Mouse (Mus musculus) liver, embryonic 14.5 days (tissue): ENCODE results near the gene Usb1. TPM values are rescaled to one million over a fixed set of nuclear protein-coding genes. Genes with fewer than 3 reads are reported as not detected.

Experiments
- ATAC-seq: fragments of 200-750 bp; cut with Nextera tagmentation; 2 replicates; pipeline ENCODE4 v1.8.0; 2017; ENCODE audit warnings: moderate number of reproducible peaks, mild to moderate bottlenecking, moderate library complexity; ENCODE audit not compliant: insufficient read depth
- DNase-seq, 3 experiments: peaks; one replicate each; pipeline ENCODE4 v3.0.0-alpha.2; 2012 to 2013; ENCODE audit warnings: low read depth in 3 of 3, low spot score in 3 of 3
- H3K27ac ChIP-seq: fragments of 300-500 bp; sonication (generic); 2 replicates; pipeline ENCODE4 v1.5.1; 2014; ENCODE audit warnings: moderate library complexity, mild to moderate bottlenecking, control low read depth, inconsistent platforms
- H3K27me3 ChIP-seq: fragments of 300-500 bp; sonication (generic); 2 replicates; pipeline ENCODE4 v1.6.1; 2014; ENCODE audit warnings: mild to moderate bottlenecking, low read length, moderate library complexity; ENCODE audit not compliant: control insufficient read depth, insufficient read depth
- H3K36me3 ChIP-seq: fragments of 300-500 bp; sonication (generic); replicated peaks from 2 replicates; pipeline ENCODE4 v1.6.1; 2014; ENCODE audit warnings: low read depth; ENCODE audit not compliant: control insufficient read depth, insufficient read depth
- H3K4me1 ChIP-seq, 2 experiments: fragments of 200-500 bp in 1 of 2; fragments of 300-500 bp in 1 of 2; sonication (generic) in 1 of 2; replicated peaks; 2 replicates each; pipeline ENCODE4 v1.6.1; 2012 to 2014; ENCODE audit warnings: antibody characterized with exemption in 1 of 2, inconsistent platforms in 1 of 2, low read length in 1 of 2; ENCODE audit not compliant: control insufficient read depth in 2 of 2, insufficient read depth in 2 of 2
- H3K4me2 ChIP-seq: fragments of 300-500 bp; sonication (generic); 2 replicates; pipeline ENCODE4 v1.6.1; 2014; ENCODE audit warnings: low read depth, mild to moderate bottlenecking, control low read depth, moderate library complexity
- H3K4me3 ChIP-seq, 2 experiments: fragments of 200-500 bp in 1 of 2; fragments of 300-500 bp in 1 of 2; sonication (generic) in 1 of 2; 2 replicates each; pipeline ENCODE4 v1.5.1; 2012 to 2014; ENCODE audit warnings: low read depth in 2 of 2, low read length in 2 of 2, mild to moderate bottlenecking in 2 of 2, control low read depth in 1 of 2, inconsistent platforms in 1 of 2, moderate library complexity in 1 of 2; ENCODE audit not compliant: insufficient read depth in 1 of 2
- H3K9ac ChIP-seq: fragments of 300-500 bp; sonication (generic); replicated peaks from 2 replicates; pipeline ENCODE4 v1.6.1; 2014; ENCODE audit warnings: mild to moderate bottlenecking, control low read depth, moderate library complexity
- H3K9me3 ChIP-seq: fragments of 300-500 bp; sonication (generic); 2 replicates; pipeline ENCODE4 v1.6.1; 2016; ENCODE audit warnings: low read length, mixed read lengths; ENCODE audit not compliant: control insufficient read depth
- CTCF ChIP-seq: IDR thresholded peaks from 2 replicates; pipeline ENCODE4 v1.5.1; 2016; ENCODE audit warnings: antibody characterized with exemption, low read depth, control low read depth
- EP300 ChIP-seq: IDR thresholded peaks from 2 replicates; pipeline ENCODE4 v1.6.1; 2016; ENCODE audit warnings: antibody characterized with exemption, low read depth
- WGBS: fragments of 180-500 bp; shearing (Covaris S2); extraction: QIAGEN DNeasy Blood & Tissue Kit; methylation state at CpG from one replicate; pipeline ENCODE4 v1.1.7; 2014; ENCODE audit not compliant: insufficient replicate concordance; 5-methylcytosine and 5-hydroxymethylcytosine counted together
- polyA plus RNA-seq, 2 experiments: library from polyadenylated mRNA; depleted of rRNA in 1 of 2; stranded (reverse) in 1 of 2; unstranded in 1 of 2; fragments of >200 nt; fragmentation: Nextera tagmentation in 1 of 2; extraction: Ambion mirVana in 1 of 2; gene quantifications; 2 replicates each; pipeline versions ENCODE4 v1.2.1 to v1.2.3; 2012 to 2014

Usb1 gene
- polyA plus RNA-seq, 2 experiments: 8.7 to 9.3 TPM

GRCm38 (mm10) chr8:95387936-95388335 is 55.9 kb downstream of the Usb1 start:
- 66% methylated on average over 7 of the region's 7 CpGs for WGBS
- no peak for TF ChIP-seq EP300
- no peak for TF ChIP-seq CTCF
- Histone ChIP-seq H3K27ac (no peak overlapping the region), H3K36me3 (no peaks in the 10 kb centered on the region), H3K27me3 (no peaks in the 10 kb centered on the region), H3K4me2 (no peak overlapping the region), H3K4me1 (peaks cover 0 to 4% of the 10 kb centered on the region in 2 experiments; a peak in 1 of 4 replicates), H3K4me3 (no peak overlapping the region), H3K9me3 (no peaks in the 10 kb centered on the region), H3K9ac (no peak overlapping the region)
- no peak for ATAC-seq
- no peak for DNase-seq

- H3K9ac ChIP-seq: no peak overlapping the region
- H3K4me1 ChIP-seq: peaks cover 0 to 4% of the 10 kb centered on the region in 2 experiments; a peak in 1 of 4 replicates
- H3K4me2 ChIP-seq: no peak overlapping the region
- no peak for ATAC-seq
- DNase-seq: no peak
- H3K9me3 ChIP-seq: no peaks in the 10 kb centered on the region
- 12% methylated on average over 4 of the region's 4 CpGs for WGBS
- no peaks in the 10 kb centered on the region for H3K27me3 ChIP-seq
- no peak for TF ChIP-seq EP300
- TF ChIP-seq CTCF: no peak
- no peak overlapping the region for H3K27ac ChIP-seq
- H3K4me3 ChIP-seq: no peak overlapping the region
- no peaks in the 10 kb centered on the region for H3K36me3 ChIP-seq
Measured at GRCm38 (mm10) chr8:95390312-95390711, 58.2 kb downstream of the Usb1 start.

- ATAC-seq: no peak
- Histone ChIP-seq H3K4me2 (no peak overlapping the region), H3K27me3 (no peaks in the 10 kb centered on the region), H3K4me3 (no peak overlapping the region), H3K9me3 (no peaks in the 10 kb centered on the region), H3K36me3 (no peaks in the 10 kb centered on the region), H3K27ac (no peak overlapping the region), H3K9ac (no peak overlapping the region), H3K4me1 (peaks cover 0 to 4% of the 10 kb centered on the region in 2 experiments; a peak in 1 of 4 replicates)
- no peak for DNase-seq
- WGBS: 64% methylated on average over 7 of the region's 7 CpGs
- TF ChIP-seq EP300 (no peak), CTCF (no peak)
Measured at GRCm38 (mm10) chr8:95391101-95391500, 59.0 kb downstream of the Usb1 start.

GRCm38 (mm10) chr8:95392604-95393003 is 60.5 kb downstream of the Usb1 start:
- Histone ChIP-seq H3K36me3 (no peaks in the 10 kb centered on the region), H3K27ac (no peak overlapping the region), H3K9me3 (no peaks in the 10 kb centered on the region), H3K27me3 (no peaks in the 10 kb centered on the region), H3K4me2 (no peak overlapping the region), H3K4me3 (no peak overlapping the region), H3K9ac (no peak overlapping the region), H3K4me1 (peaks cover 0 to 4% of the 10 kb centered on the region in 2 experiments; a peak in 1 of 4 replicates)
- TF ChIP-seq EP300 (no peak), CTCF (no peak)
- DNase-seq: no peak
- WGBS: 18% methylated on average over 5 of the region's 5 CpGs
- no peak for ATAC-seq

- no peak overlapping the region for H3K27ac ChIP-seq
- WGBS: 19% methylated on average over 8 of the region's 8 CpGs
Measured at GRCm38 (mm10) chr8:95395186-95395918, 63.3 kb downstream of the Usb1 start.

More at GRCm38 (mm10) chr8:95395186-95395918, 63.3 kb downstream of the Usb1 start:
- H3K9me3 ChIP-seq: no peaks in the 10 kb centered on the region
- no peak for ATAC-seq
- no peak overlapping the region for H3K9ac ChIP-seq
- H3K4me3 ChIP-seq: no peak overlapping the region
- DNase-seq: no peak
- TF ChIP-seq CTCF (no peak), EP300 (no peak)
- H3K4me2 ChIP-seq: no peak overlapping the region
- no peaks in the 10 kb centered on the region for H3K27me3 ChIP-seq
- H3K36me3 ChIP-seq: no peaks in the 10 kb centered on the region
- peaks cover 0 to under 1% of the 10 kb centered on the region in 2 experiments; a peak in 1 of 4 replicates for H3K4me1 ChIP-seq
